In the genomic region with DNA sequence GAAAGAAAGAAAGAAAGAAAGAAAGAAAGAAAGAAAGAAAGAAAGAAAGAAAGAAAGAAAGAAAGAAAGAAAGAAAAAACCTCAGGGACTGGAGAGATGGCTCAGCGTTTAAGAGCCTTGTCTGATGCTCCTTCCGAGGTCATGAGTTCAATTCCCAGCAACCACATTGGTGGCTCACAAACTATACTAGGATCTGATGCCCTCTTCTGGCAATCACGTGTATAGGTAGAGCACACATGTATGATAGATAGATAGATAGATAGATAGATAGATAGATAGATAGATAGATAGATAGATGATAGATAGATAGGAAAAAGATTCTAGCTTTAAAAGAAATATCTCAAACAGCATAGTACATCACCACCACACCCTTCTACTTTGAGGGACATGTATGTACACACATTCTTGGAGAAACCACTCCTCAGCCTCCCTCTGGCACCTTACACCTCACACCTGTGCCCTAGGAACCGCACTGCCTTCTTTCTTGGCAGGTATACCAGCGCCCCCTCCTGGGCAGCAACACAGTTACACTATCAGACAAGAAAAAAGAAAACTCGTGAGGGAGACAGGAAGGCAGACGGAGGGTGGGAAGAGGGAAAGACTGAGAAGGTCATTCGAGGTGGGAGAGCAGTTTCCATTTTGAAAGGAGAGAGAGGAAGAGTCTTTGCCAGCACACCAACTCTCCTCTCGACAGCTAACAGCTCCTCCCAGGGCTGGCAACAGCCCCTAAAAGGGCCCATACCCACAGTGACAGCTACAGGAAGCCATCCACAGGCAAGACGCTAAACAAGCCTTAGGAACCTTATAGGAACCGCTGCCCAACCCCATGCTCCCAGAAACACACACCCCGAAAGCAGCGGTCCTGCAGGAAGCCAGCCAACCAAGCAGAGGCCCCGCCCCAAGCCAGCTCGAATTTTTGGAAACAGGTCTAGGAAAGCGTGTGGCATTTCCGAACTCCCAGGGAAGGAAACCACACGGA, we compare ENCODE assay signal across 8 mouse cellular contexts.
A peak's percentile ranks its signal among the peaks of the same experiment; 100 is the strongest.
DNase-seq lines count a peak whose midpoint lies in the region; ATAC-seq and TF ChIP-seq lines count a peak whose summit lies in the region.

No protein-coding gene starts in this region.

- no peaks in the 10 kb centered on the region for H3K9me3 ChIP-seq in hindbrain, embryonic 14.5 days (ENCODE audit: control insufficient read depth, low read length)
- no peaks in the 10 kb centered on the region for H3K9me3 ChIP-seq in limb, embryonic 13.5 days
- H3K9me3 ChIP-seq in neural tube, embryonic 11.5 days (ENCODE audit: control insufficient read depth, low read length), result no peaks in the 10 kb centered on the region

- no peak overlapping the region for H3K4me3 ChIP-seq in bone marrow, adult 2 months (replicated peaks; ENCODE audit: control insufficient read depth, low read depth, low read length)
- H3K4me3 ChIP-seq in hindbrain, embryonic 14.5 days (replicated peaks; ENCODE audit: low read length), result no peak overlapping the region
- H3K4me3 ChIP-seq in limb, embryonic 13.5 days, result peak overlapping the region; percentile 27
- H3K4me3 ChIP-seq in neural tube, embryonic 11.5 days (ENCODE audit: low read depth, low read length), result no peak overlapping the region

- H3K4me1 ChIP-seq in bone marrow, adult 2 months (ENCODE audit: control insufficient read depth, insufficient read depth, low read length), result peaks cover 1% of the 10 kb centered on the region; the same call in 1 of the 2 replicates
- peaks cover 19% of the 10 kb centered on the region for H3K4me1 ChIP-seq in hindbrain, embryonic 14.5 days (replicated peaks; ENCODE audit: control insufficient read depth, insufficient read depth, low read length)
- H3K4me1 ChIP-seq in limb, embryonic 13.5 days, result peaks cover 37% of the 10 kb centered on the region
- H3K4me1 ChIP-seq in neural tube, embryonic 11.5 days (ENCODE audit: control insufficient read depth, insufficient read depth, low read length), result 0 out of 2 replicates have a peak, but pooled peaks cover 6% of the 10 kb centered on the region

- no peak overlapping the region for H3K9ac ChIP-seq in hindbrain, embryonic 14.5 days
- H3K9ac ChIP-seq in limb, embryonic 13.5 days, result 0 out of 2 replicates have a peak overlapping the region, but pooled peaks have one; percentile 14
- H3K9ac ChIP-seq in neural tube, embryonic 11.5 days (ENCODE audit: low read length), result no peak overlapping the region

- H3K27ac ChIP-seq in bone marrow, adult 2 months (ENCODE audit: control insufficient read depth, insufficient read depth, low read depth, low read length, poor library complexity), result no peak overlapping the region
- no peak overlapping the region for H3K27ac ChIP-seq in hindbrain, embryonic 14.5 days
- H3K27ac ChIP-seq in limb, embryonic 13.5 days, result no peak overlapping the region; the same call in 1 of the 2 replicates
- no peak overlapping the region for H3K27ac ChIP-seq in neural tube, embryonic 11.5 days (ENCODE audit: low read depth, low read length)

- TF ChIP-seq POLR2A in bone marrow, adult 2 months (IDR thresholded peaks at IDR 0.05; ENCODE audit: borderline replicate concordance, control insufficient read depth, low read depth, low read length), result no peak

- peak; percentile 44 for ATAC-seq in frontal cortex, adult (ENCODE audit: low TSS enrichment)
- ATAC-seq in hindbrain, embryonic 14.5 days (ENCODE audit: low FRiP score), result no peak
- ATAC-seq in limb, embryonic 13.5 days (ENCODE audit: low FRiP score, low read depth), result no peak
- ATAC-seq in neural tube, embryonic 11.5 days (ENCODE audit: insufficient read depth, low FRiP score, low TSS enrichment), result no peak
- no peak for ATAC-seq in monocyte, adult 5-6 weeks (replicated peaks; ENCODE audit: insufficient number of reproducible peaks, low FRiP score, low TSS enrichment, poor library complexity, severe bottlenecking)

- peaks cover 7% of the 10 kb centered on the region; the same call in 1 of the 2 replicates for H3K27me3 ChIP-seq in hindbrain, embryonic 14.5 days (ENCODE audit: control insufficient read depth, insufficient read depth, low read length)
- H3K27me3 ChIP-seq in limb, embryonic 13.5 days, result peaks cover 61% of the 10 kb centered on the region
- peaks cover 25% of the 10 kb centered on the region for H3K27me3 ChIP-seq in neural tube, embryonic 11.5 days (ENCODE audit: control insufficient read depth, insufficient read depth, low read length)

- 0 out of 2 replicates have a peak overlapping the region, but pooled peaks have one; percentile 11 for H3K4me2 ChIP-seq in hindbrain, embryonic 14.5 days (replicated peaks)
- H3K4me2 ChIP-seq in limb, embryonic 13.5 days (replicated peaks), result peak overlapping the region; percentile 60
- H3K4me2 ChIP-seq in neural tube, embryonic 11.5 days (ENCODE audit: low read depth), result no peak overlapping the region

- 19% methylated on average over 18 of the region's 18 CpGs for WGBS in bone marrow, adult 2 months
- WGBS in hindbrain, embryonic 14.5 days, result 21% methylated on average over 18 of the region's 18 CpGs
- WGBS in limb, embryonic 13.5 days, result 13% methylated on average over 18 of the region's 18 CpGs
- WGBS in neural tube, embryonic 11.5 days, result 20% methylated on average over 18 of the region's 18 CpGs

- H3K36me3 ChIP-seq in hindbrain, embryonic 14.5 days (replicated peaks; ENCODE audit: control insufficient read depth, insufficient read depth), result no peaks in the 10 kb centered on the region
- H3K36me3 ChIP-seq in limb, embryonic 13.5 days, result no peaks in the 10 kb centered on the region
- H3K36me3 ChIP-seq in neural tube, embryonic 11.5 days (ENCODE audit: control insufficient read depth, insufficient read depth, low read length), result no peaks in the 10 kb centered on the region

- DNase-seq in right cerebral cortex, adult 2 months (ENCODE audit: low spot score in 2 of 2), result peak; percentile 39 to 45
- DNase-seq in right cerebral cortex, adult 18-20 months, result no peak
- no peak for DNase-seq in hindbrain, embryonic 14.5 days (ENCODE audit: low spot score)
- peak; percentile 41 for DNase-seq in neural tube, embryonic 11.5 days (ENCODE audit: low spot score)

- peak; percentile 53 for TF ChIP-seq CTCF in bone marrow, adult 2 months (IDR thresholded peaks at IDR 0.05; ENCODE audit: control insufficient read depth, insufficient read depth, low read length)

Comparison
In these comparisons a context has a peak if more than half of its experiments do, and no peak if none do; other contexts are left out.
1. DNase-seq: peak in right cerebral cortex, adult 2 months (2 of 2) and neural tube, embryonic 11.5 days (single experiment); none in right cerebral cortex, adult 18-20 months (single experiment) and hindbrain, embryonic 14.5 days (single experiment).